Mouse (Mus musculus): ENCODE data around the gene Mrpl17.

DNA sequence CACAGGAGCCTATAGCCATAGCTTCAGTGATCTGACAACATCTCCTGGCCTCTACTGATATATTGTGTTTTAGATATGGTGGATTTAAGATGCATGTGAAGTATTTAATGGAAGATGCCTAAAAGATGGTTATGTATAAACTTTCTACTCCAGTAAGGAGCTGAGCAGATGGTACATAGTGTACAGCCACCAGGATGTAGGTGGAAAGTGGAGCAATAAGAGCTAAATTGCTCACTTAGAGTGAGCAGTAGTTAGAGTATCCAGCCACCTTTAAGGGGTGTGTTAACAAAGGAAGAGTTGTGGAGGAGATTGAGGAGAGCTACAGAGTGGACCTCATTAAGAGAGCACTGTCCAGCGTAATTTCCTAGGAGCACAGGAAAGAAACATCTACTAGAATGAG, 19.8 kb downstream of the Mrpl17 start:
- TF ChIP-seq SMC3 (IDR thresholded peaks at IDR 0.05; ENCODE audit: low read depth, low read length) (no peak), EP300 (IDR thresholded peaks at IDR 0.05; ENCODE audit: low read length) (no peak), ZMIZ1 (IDR thresholded peaks at IDR 0.05; ENCODE audit: low read depth, low read length) (no peak), MXI1 (IDR thresholded peaks at IDR 0.05; ENCODE audit: low read depth, low read length) (no peak)

All from CH12.LX (cell line).